Mouse (Mus musculus): Measurements from ENCODE around the gene Insm1.

Gene Insm1

DNA sequence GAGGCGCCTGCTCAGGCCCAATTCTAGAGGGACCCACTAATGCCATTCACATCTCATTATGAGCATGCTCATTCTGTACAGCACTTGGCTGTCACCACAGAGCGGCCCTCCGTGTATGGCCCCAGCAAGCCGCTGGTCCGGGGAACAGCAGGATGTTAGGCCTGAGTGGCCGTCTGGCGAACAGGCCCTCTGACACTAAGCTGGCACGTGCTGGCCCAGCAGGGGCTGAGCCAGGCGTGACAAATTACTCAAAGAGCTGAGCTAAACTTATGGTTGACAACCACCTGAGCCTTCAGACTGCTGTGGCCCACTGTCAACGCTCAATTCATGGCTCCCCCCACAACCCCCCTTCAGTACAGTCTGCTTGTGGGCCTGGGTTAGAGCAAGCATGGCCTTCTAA is 40.5 kb downstream of the Insm1 start:
- DNase-seq (ENCODE audit: low spot score in 2 of 2): no peak

DNA sequence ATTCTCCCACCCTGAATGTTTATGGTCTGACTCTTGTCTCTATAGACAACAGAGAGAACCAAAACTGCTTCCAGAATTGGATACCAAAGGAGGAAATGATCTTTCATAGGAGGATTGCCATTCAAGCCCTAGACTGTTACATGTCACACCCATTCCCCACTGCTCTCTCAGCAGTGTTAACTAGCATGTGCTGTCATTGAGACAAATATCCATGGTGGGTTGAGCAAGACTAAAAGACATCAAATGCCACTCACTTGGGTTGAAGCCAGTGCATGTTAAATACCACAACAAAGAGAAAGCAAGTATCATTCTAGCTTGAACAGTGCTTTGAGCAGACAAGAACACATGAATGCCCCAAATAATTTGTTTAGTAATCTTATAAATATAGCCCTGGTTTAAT is 41.2 kb downstream of the Insm1 start:
- no peak for DNase-seq (ENCODE audit: low spot score in 2 of 2)

DNA sequence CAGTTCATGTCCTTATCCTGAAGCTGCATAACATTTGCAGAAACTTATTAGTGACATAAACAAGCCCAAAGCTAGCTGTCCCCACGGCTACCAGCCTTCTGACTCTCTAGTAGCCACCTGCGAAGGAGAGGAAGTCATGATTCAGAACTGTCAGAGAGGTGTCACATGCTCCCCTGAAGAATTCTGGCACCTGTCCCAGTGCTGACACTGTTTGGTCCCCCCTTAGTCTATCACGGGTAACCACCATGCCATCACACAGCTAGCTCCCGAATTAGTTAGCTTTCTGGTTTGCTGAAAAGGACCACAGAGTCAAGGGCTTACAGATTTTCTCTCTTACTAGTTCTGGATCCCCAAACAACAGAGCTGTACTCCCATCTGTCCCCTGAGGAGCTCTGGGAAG is 43.3 kb downstream of the Insm1 start:
- no peak for DNase-seq (ENCODE audit: low spot score in 2 of 2)

DNA sequence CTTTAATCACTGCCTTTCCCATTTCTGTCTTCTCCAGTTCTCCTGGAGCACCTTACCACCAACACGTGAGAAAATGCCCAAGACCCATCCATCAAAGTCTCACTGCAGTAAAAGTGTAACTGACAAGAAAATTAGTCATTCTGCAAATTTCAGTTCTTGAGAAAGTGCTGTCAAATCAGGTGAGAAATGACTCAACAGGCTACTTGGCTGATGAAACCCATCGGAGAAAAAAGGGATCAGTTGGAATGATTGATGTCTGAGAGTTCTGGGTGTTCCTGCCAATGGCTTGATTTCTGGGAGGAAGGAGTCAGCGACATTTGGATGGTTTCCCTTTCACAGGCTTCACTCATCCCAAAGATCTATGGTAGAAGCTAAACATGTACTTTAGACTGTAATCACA is 44.8 kb downstream of the Insm1 start:
- no peak for DNase-seq (ENCODE audit: low spot score in 2 of 2)

Data from frontal cortex, postnatal 36 days (tissue).